Mouse (Mus musculus) testis, adult 2 months (tissue): ENCODE measurements around the gene Gm9903.

Source experiments
- CTCF ChIP-seq: fragments of 200-500 bp; IDR thresholded peaks from 2 replicates; pipeline ENCODE4 v1.5.1; 2012; ENCODE audit warnings: low read depth, mild to moderate bottlenecking, inconsistent platforms, low read length, moderate library complexity; ENCODE audit not compliant: control insufficient read depth, insufficient read depth, insufficient replicate concordance
- POLR2A ChIP-seq: fragments of 200-500 bp; IDR thresholded peaks from 2 replicates; pipeline ENCODE4 v1.6.1; 2012; ENCODE audit warnings: low read depth, mild to moderate bottlenecking, inconsistent platforms, low read length, moderate library complexity; ENCODE audit not compliant: control insufficient read depth

DNA sequence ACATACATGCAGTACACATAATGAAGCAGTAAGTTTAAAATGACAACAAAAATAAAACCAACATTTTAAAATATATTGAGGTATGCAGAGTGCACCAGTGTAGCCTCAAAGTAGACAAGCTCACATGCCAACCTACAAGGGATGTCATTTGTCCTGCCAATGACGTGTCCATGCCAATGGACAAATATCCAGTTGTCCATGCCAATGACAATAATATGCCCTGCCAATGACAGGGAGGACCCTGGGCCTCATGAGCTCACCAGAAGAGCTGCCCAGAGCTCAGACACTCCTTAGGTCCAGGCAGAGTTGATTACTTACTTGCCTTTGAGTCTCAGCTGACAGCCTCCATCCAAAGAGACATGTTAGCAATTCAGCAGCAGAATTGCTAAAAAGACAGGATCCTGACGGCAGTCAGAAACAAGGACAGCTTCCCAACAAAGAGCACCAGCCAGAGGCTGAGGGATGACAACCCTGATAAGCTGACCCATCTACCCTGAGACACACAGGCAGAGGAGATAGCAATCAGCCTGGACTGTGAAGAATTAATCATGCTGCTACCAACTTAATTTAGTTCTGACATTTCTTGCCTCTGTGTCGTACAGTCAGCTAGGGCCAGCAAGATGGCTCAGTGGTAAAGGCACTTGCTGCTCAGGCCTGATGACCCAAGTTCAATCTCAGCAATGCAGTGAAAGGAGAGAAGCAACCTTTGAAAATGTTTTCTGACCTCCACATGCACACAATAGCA, 8.1 kb downstream of the Gm9903 start:
- no peak for TF ChIP-seq POLR2A
- no peak for TF ChIP-seq CTCF
